Mouse (Mus musculus) telencephalon, adult 2 months (tissue): ENCODE measurements at regions not wholly inside any gene's neighbourhood (a gene's known extent, or its start where the extent isn't known, plus 50 kb on each side); places are given as distances from the start of the nearest gene placed in this dataset.
A peak's percentile ranks its signal among the peaks of the same experiment; 100 is the strongest.

Source experiments
- DNase-seq: peaks from one replicate; pipeline ENCODE4 v3.0.0-alpha.2; 2011; ENCODE audit warnings: low read depth, low spot score

DNA sequence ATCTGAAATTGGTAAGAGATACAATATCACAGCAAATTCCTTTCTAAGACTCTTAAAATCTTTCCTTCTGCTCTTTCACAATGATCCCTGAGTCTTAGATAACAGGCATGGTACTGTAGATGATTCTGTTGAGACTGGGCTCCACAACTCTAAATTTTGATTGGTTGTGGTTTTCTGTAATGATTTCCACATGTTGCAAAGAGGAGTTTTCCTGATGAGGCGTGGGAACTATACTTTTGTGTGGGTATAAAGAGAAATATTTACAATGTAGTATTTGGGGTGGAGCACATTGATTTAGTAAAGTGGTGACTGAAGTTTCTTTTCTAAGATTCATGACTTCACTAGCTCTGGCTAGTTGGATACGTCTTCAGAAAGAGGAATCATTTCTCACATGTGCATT lies 653.2 kb downstream of the Gsdmc2 start:
- no peak for DNase-seq

- no peak for DNase-seq
Observed at GRCm38 (mm10) chr15:63190086-63190485, 654.9 kb downstream of the Gsdmc2 start.

- DNase-seq = no peak
Observed at GRCm38 (mm10) chr15:63171003-63171402, 674.0 kb downstream of the Gsdmc2 start.

- DNase-seq = no peak
Observed at GRCm38 (mm10) chr15:63170171-63170570, 674.8 kb downstream of the Gsdmc2 start.

DNA sequence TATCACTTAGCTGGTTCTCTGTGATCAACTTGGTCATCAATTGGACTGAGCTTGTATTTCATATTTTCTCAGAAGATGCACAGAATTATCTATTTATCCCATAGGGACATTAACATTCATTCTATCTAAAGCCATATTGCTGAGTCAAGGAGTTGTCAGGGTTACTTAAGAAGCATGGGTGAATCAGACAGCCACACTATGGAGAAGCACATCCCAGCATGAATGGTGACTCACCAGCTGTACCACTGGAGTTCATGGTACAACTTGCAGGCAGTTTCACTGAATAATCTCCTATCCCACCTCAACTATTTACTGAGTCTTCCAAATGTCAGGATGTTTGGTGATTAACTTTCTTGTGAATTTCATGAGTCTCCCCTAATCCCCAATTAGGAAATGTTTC lies 678.6 kb downstream of the Gsdmc2 start:
- DNase-seq = no peak

DNA sequence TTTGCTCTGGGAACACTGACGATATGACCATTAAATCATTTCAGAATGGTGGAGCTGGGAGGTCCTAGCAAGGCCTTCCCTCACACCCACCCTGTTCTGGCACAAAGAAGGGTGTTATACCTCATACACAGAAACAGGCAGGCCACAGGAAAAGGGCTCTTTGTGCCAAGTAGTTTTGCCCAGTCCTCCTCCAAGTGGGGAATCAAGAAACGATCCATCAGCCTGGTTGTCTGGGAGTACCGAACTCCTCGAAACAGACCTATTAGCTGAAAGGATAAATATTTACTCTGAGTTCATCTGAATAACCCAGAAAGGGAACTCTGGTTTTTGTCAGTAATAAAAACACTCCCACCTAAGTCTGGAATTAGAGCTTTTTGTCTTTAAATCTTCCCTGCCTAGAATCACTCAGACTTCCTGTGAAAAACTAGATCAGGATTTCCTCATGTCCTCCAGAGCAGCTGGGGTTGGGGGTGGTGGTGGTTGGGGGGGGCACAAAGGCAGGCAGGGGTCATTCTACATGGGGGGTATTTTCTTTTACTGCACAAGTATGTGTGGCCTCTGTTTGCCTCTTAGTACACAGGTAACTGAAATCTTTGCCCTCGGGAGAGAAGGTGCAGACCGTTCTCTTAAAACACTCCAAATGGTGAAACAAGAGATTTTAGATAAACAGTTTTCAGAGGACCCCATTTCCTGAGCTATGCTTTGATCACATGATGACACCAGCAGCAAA lies 681.3 kb downstream of the Gsdmc2 start:
- DNase-seq = no peak

DNA sequence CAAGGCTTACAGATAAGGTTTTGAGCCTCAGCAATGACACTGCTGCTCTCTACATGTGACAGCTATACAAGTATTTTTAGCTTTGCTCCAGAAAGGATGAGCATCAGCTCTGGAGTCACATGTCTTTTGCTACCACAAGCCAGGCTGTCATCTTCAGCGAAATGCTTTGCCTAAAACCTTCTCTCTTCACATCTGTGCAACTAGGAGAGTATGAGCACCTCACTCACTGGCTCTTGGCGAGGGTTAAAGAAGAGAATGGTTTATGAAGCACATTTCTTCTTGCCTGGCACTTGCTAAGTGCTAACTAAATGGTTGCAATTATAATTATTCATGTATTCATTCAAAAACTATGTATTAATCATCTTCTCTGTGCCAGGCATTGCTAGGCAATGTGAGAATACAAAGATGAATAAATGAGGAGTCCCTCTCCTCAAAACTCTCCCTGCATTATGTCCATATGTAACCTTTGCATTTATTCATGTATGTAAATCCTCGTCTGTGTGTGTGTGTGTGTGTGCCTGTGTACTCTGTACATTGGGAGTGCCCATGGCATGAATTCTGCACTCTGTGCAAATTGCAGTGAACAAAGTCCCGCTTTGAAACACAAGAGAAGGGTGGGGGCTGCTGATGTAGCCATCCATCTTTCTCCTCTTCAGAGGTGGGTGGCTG lies 682.0 kb downstream of the Gsdmc2 start:
- DNase-seq = peak; percentile 54

GRCm38 (mm10) chr15:63123123-63123688 lies 721.8 kb downstream of the Gsdmc2 start:
- DNase-seq = no peak

- no peak for DNase-seq
Observed at GRCm38 (mm10) chr15:63112918-63113317, 732.1 kb downstream of the Gsdmc2 start.

GRCm38 (mm10) chr15:63100093-63100492 lies 744.9 kb downstream of the Gsdmc2 start:
- DNase-seq = no peak

DNA sequence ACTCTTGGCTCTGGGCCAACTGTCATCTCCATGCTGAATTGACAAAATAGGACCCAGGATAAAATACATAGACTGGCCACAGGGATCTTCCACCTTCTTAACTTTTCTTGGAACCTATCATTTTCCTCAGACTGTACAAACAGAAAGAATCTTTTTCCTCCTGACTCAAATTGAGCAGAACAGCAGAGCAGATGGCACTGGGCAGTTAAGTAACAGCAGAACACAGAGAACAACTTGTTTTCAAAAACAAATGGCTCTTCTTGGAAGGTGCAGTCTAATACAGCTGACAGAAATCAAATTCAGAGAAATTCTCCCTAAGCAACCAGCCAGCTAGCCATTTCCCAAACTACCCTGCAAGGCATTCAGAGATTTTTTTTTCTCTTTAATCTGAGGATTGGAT lies 763.0 kb downstream of the Gsdmc2 start:
- peak; percentile 41 for DNase-seq

GRCm38 (mm10) chr15:63079825-63080224 lies 765.2 kb downstream of the Gsdmc2 start:
- no peak for DNase-seq

- DNase-seq = no peak
Observed at GRCm38 (mm10) chr15:63071921-63072320, 773.1 kb downstream of the Gsdmc2 start.

DNA sequence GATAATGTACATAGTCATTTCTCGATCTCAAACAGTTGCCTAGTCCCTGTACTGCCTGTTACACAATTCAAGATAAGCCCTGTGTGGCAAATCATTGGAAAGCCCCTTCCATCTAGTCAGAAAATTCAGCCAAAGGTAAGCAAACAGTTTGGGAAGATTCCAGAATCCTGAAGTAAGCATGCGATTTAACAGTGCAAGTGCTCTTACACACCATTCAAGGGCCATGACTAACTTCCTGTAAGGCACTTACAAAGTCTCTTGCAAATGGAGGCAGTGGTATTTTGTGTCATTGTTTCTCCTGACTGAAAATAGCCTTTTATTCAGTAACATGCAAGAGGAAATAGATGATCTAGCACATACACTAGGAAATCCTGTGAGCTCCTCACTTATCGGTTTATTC lies 777.9 kb downstream of the Gsdmc2 start:
- no peak for DNase-seq

DNA sequence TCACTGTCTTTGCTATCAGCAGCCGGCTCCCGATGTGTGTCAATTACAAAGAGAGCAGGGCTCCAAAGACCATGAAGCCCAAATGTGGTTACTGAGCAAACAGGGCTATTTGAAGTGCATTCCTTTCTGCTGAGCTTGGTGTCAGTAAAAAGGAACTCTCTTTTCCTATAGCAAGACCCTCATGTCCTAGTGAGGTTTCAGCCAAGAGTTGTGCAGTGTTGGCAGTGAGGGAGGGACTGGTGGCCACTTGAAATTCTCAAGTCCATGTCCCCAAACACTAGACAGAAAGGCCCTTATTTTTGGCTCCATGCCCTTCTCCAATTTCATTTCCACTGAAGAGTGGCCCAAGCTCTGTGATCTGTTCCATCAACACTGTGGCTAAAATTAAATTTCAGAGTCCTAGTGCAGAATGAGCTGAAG lies 778.9 kb downstream of the Gsdmc2 start:
- no peak for DNase-seq

DNA sequence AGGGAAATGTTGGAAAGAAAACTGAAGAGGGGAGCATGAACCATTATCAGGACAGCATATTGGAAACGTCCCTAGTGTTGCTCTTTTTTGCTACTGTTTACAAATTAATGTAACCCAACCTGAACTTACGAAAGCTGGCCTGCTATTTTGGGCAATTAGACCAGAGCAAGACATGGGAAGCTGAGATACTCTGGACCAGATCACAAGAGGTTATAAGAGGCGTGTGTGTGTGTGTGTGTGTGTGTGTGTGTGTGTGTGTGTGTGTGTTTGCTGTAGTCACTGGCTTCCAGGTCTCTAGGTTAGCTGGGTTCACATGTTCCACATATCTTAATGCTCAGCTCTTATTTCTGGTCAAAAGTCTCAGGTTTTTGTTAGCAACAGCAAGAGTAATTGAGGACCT lies 783.1 kb downstream of the Gsdmc2 start:
- DNase-seq = no peak

DNA sequence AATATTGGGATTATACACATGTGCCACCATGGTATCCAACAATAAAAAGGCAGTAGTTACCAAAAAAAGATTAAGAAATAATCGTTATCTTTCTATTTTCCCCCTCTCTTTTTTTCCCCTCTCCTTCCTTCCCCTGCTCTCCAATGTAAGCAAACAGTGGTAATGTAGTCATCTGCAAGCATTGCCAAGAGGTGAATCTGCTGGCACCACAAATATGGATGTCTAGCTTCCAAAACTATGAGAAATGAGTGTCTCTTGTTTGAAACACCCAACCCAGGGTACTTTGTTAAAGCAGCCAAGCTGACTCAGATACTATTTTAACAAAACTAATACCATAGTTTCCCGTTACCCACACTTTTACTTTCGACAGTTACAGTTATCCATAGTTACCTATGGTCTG lies 784.2 kb downstream of the Gsdmc2 start:
- no peak for DNase-seq

- DNase-seq = no peak
Observed at GRCm38 (mm10) chr15:63052570-63053255, 792.3 kb downstream of the Gsdmc2 start.

- no peak for DNase-seq
Observed at GRCm38 (mm10) chr15:63050033-63050432, 794.9 kb downstream of the Gsdmc2 start.

- no peak for DNase-seq
Observed at GRCm38 (mm10) chr15:63042367-63042766, 802.6 kb downstream of the Gsdmc2 start.

DNA sequence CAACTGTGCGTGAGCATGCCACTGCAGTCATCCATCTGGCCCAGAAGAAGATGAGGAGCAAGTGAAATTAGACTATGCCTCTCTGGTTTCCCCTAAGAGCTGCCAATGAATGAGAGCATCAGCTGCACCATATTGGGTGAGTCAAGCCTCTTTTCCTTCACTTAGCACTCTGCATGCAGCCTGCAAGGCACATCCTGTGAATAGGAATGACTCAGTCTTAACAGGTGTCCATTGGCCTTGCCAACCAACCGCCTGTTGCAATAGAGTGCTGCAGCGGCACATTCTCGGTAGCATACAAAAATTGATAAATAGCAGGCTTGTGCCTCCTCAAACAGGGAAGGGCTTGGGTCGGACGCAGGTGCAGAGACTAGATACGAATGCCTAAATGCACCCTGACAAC lies 808.7 kb downstream of the Gsdmc2 start:
- peak; percentile 22 for DNase-seq

DNA sequence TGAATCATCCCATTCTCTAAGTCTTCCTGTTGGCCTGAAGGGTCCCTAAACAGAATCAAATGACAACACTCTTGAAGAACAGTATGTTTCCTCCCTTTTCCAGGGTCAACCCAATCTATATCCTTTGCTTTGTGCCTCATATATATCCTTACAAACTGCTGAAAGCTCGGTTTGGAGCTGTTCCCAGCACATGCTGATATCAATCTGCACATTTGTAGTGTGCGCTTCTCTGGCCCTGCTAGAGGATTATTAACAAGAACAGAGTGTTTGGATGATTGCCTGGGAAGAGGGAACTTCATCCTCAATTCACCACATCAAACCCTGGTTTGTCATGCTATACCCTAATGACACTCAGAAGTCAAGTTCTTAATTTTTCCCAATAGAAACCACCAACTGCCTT lies 824.2 kb downstream of the Gsdmc2 start:
- DNase-seq = no peak
